Mouse (Mus musculus) forebrain, embryonic 10.5 days (tissue): ENCODE measurements around the gene Csrnp3. TPM values are rescaled to one million over a fixed set of nuclear protein-coding genes. Genes with fewer than 3 reads are reported as not detected.

Experiments
- DNase-seq: peaks from one replicate; pipeline ENCODE4 v3.0.0-alpha.2; 2017; ENCODE audit warnings: low spot score; ENCODE audit errors: extremely low spot score
- H3K27ac ChIP-seq: fragments of 300-500 bp; sonication (generic); 2 replicates; pipeline ENCODE4 v1.5.1; 2016; ENCODE audit warnings: mild to moderate bottlenecking
- H3K27me3 ChIP-seq: fragments of 300-500 bp; sonication (generic); 2 replicates; pipeline ENCODE4 v1.6.1; 2016; ENCODE audit warnings: mild to moderate bottlenecking; ENCODE audit not compliant: poor library complexity, severe bottlenecking
- H3K36me3 ChIP-seq: fragments of 300-500 bp; sonication (generic); replicated peaks from 2 replicates; pipeline ENCODE4 v1.6.1; 2016; ENCODE audit warnings: mild to moderate bottlenecking, moderate library complexity
- H3K4me1 ChIP-seq: fragments of 300-500 bp; sonication (generic); 2 replicates; pipeline ENCODE4 v1.6.1; 2016
- H3K4me3 ChIP-seq: fragments of 300-500 bp; sonication (generic); 2 replicates; pipeline ENCODE4 v1.5.1; 2016; ENCODE audit warnings: mild to moderate bottlenecking, moderate library complexity
- H3K9me3 ChIP-seq: fragments of 300-500 bp; sonication (generic); 2 replicates; pipeline ENCODE4 v1.6.1; 2016; ENCODE audit warnings: mild to moderate bottlenecking, moderate library complexity
- WGBS: fragments of 180-500 bp; shearing (Covaris S2); methylation state at CpG from one replicate; pipeline ENCODE4 v1.1.7; 2016; 5-methylcytosine and 5-hydroxymethylcytosine counted together
- polyA plus RNA-seq: library from polyadenylated mRNA; unstranded; fragments of >200 nt; fragmentation: Nextera tagmentation; extraction: Ambion mirVana; gene quantifications from 2 replicates; pipeline ENCODE4 v1.2.1, GENCODE M21; 2016

Gene Csrnp3
- polyA plus RNA-seq, 1 experiment from 2014 or later: 6.6 TPM

- DNase-seq: peak; percentile 64
Measured at GRCm38 (mm10) chr2:66043441-66044404, 198.2 kb downstream of the Csrnp3 start.

GRCm38 (mm10) chr2:66044405-66045089, 199.0 kb downstream of the Csrnp3 start:
- Histone ChIP-seq H3K4me1 (peaks cover 31% of the 10 kb centered on the region), H3K27ac (peak overlapping the region; percentile 12; the same call in 1 of the 2 replicates), H3K9me3 (no peaks in the 10 kb centered on the region; the same call in 1 of the 2 replicates), H3K36me3 (no peaks in the 10 kb centered on the region), H3K4me3 (no peak overlapping the region), H3K27me3 (peaks cover 46% of the 10 kb centered on the region)
- DNase-seq: no peak
- WGBS: 96% methylated on average over 12 of the region's 12 CpGs

More at GRCm38 (mm10) chr2:66043441-66044404, 198.2 kb downstream of the Csrnp3 start:
- Histone ChIP-seq H3K9me3 (no peaks in the 10 kb centered on the region; the same call in 1 of the 2 replicates), H3K27ac (peak overlapping the region; percentile 76), H3K36me3 (no peaks in the 10 kb centered on the region), H3K27me3 (peaks cover 54% of the 10 kb centered on the region), H3K4me1 (peaks cover 31% of the 10 kb centered on the region), H3K4me3 (no peak overlapping the region)
- WGBS: 52% methylated on average over 17 of the region's 17 CpGs

DNA sequence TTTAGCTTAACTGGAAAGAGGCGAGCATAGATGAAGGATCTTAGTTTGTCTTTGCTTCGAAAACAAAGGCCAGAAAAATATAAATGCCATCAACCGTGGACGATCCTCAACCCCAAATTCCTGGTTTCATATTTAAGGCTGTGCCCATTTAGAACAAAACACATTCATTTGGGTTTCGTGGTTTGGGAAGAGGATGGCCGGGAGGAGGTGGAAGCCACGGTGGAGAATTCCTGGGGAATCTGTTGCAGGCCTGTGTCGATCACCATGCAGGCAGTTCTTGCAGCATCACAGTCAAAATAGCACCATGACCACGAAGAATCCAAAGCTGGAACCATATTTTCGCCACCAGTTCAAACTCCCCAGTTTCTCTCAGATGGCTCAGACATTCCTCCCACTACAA, 217.7 kb downstream of the Csrnp3 start:
- H3K4me3 ChIP-seq: no peak overlapping the region
- H3K27me3 ChIP-seq: no peaks in the 10 kb centered on the region
- no peaks in the 10 kb centered on the region for H3K4me1 ChIP-seq
- no peaks in the 10 kb centered on the region for H3K36me3 ChIP-seq
- H3K9me3 ChIP-seq: no peaks in the 10 kb centered on the region
- 93% methylated on average over 10 of the region's 10 CpGs for WGBS
- H3K27ac ChIP-seq: no peak overlapping the region
- no peak for DNase-seq

DNA sequence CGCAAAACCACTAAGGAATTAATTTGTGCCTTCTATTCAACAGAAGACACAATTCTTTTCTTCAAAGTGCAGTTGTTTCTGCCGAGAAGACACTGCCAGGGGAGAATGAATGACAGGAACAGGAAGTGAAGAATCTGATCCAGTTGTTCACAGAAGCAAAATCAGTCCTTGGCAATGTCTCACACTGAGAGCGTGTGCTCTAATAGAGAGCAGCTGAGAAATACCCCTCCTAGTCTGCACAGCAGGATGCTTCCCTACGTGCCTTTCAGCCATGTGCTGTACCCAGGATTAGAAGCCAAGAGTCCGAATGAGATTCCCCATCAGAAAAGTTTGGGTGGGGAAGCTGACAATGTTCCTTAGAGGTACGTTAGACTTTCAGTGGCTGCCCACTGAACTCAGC, 223.9 kb downstream of the Csrnp3 start:
- peaks cover 11% of the 10 kb centered on the region for H3K4me1 ChIP-seq
- 28% methylated on average over 6 of the region's 6 CpGs for WGBS

DNA sequence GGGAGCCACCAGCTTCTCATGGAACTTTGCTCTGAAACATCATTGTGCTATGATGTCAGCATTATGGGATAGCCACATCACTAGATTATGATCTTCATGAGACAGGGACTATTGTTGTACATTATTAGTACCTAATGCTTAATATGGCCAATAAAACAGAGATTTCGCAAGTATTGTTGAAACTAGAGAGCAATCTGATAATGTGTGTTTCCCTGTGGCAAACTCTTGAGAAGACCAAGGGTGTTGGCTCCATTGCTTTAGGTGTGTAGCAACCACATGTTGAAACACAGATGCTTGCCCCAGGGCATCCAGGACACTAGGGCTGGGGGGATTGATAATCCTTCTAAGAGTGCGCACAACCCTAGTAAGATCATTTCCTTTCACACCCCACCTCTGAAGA, 235.2 kb downstream of the Csrnp3 start:
- 94% methylated on average over 2 of the region's 2 CpGs for WGBS
- no peaks in the 10 kb centered on the region for H3K9me3 ChIP-seq
- H3K27me3 ChIP-seq: no peaks in the 10 kb centered on the region
- no peak overlapping the region for H3K4me3 ChIP-seq
- H3K4me1 ChIP-seq: no peaks in the 10 kb centered on the region
- DNase-seq: no peak
- no peaks in the 10 kb centered on the region for H3K36me3 ChIP-seq
- H3K27ac ChIP-seq: no peak overlapping the region

More for the DNA sequence above, 223.9 kb downstream of the Csrnp3 start:
- H3K36me3 ChIP-seq: no peaks in the 10 kb centered on the region
- no peak overlapping the region for H3K27ac ChIP-seq
- no peak overlapping the region for H3K4me3 ChIP-seq
- H3K27me3 ChIP-seq: no peaks in the 10 kb centered on the region
- no peak for DNase-seq
- H3K9me3 ChIP-seq: no peaks in the 10 kb centered on the region

Other genes starting within 250 kb of the Csrnp3 start
- 2.2 and 2.7 TPM in 2 replicates for gene Scn2a, start 225.0 kb upstream of the Csrnp3 start, polyA plus RNA-seq